Mouse (Mus musculus) neural tube, embryonic 15.5 days (tissue): Measurements from ENCODE around the gene Defb19. TPM values are rescaled to one million over a fixed set of nuclear protein-coding genes. Genes with fewer than 3 reads are reported as not detected.
A peak's percentile ranks its signal among the peaks of the same experiment; 100 is the strongest.

Experiments
- ATAC-seq: fragments of 200-750 bp; cut with Nextera tagmentation; 2 replicates; pipeline ENCODE4 v1.8.0; 2017; ENCODE audit warnings: mild to moderate bottlenecking, moderate TSS enrichment, moderate library complexity; ENCODE audit not compliant: low FRiP score
- H3K27ac ChIP-seq: fragments of 300-500 bp; sonication (generic); replicated peaks from 2 replicates; pipeline ENCODE4 v1.5.1; 2015; ENCODE audit warnings: mild to moderate bottlenecking, inconsistent platforms
- H3K27me3 ChIP-seq: fragments of 300-500 bp; sonication (generic); replicated peaks from 2 replicates; pipeline ENCODE4 v1.6.1; 2015; ENCODE audit warnings: inconsistent platforms
- H3K36me3 ChIP-seq: fragments of 300-500 bp; sonication (generic); 2 replicates; pipeline ENCODE4 v1.6.1; 2015; ENCODE audit warnings: inconsistent platforms
- H3K4me1 ChIP-seq: fragments of 300-500 bp; sonication (generic); 2 replicates; pipeline ENCODE4 v1.6.1; 2015; ENCODE audit warnings: inconsistent platforms
- H3K4me2 ChIP-seq: fragments of 300-500 bp; sonication (generic); 2 replicates; pipeline ENCODE4 v1.6.1; 2015; ENCODE audit warnings: inconsistent platforms, mild to moderate bottlenecking, moderate library complexity
- H3K4me3 ChIP-seq: fragments of 300-500 bp; sonication (generic); replicated peaks from 2 replicates; pipeline ENCODE4 v1.5.1; 2015; ENCODE audit warnings: mild to moderate bottlenecking, inconsistent platforms
- H3K9ac ChIP-seq: fragments of 300-500 bp; sonication (generic); replicated peaks from 2 replicates; pipeline ENCODE4 v1.6.1; 2015; ENCODE audit warnings: mild to moderate bottlenecking, inconsistent platforms
- H3K9me3 ChIP-seq: fragments of 300-500 bp; sonication (generic); replicated peaks from 2 replicates; pipeline ENCODE4 v1.6.1; 2016; ENCODE audit warnings: inconsistent platforms
- WGBS: fragments of 180-500 bp; shearing (Covaris S2); methylation state at CpG from one replicate; pipeline ENCODE4 v1.1.7; 2015; ENCODE audit warnings: mixed read lengths; 5-methylcytosine and 5-hydroxymethylcytosine counted together
- polyA plus RNA-seq: library from polyadenylated mRNA; unstranded; fragments of >200 nt; fragmentation: Nextera tagmentation; extraction: Ambion mirVana; gene quantifications from 2 replicates; pipeline ENCODE4 v1.2.1, GENCODE M21; 2015

Gene Defb19
- polyA plus RNA-seq, 1 experiment from 2014 or later = not detected

GRCm38 (mm10) chr2:152573484-152573883, 6.6 kb downstream of the Defb19 start:
- no peak for ATAC-seq
- Histone ChIP-seq H3K27me3 (no peaks in the 10 kb centered on the region), H3K4me1 (no peaks in the 10 kb centered on the region), H3K4me2 (no peak overlapping the region), H3K9ac (no peak overlapping the region), H3K27ac (no peak overlapping the region), H3K9me3 (no peaks in the 10 kb centered on the region), H3K4me3 (no peak overlapping the region), H3K36me3 (no peaks in the 10 kb centered on the region)
- WGBS = 93% methylated on average over 8 of the region's 8 CpGs

- H3K27me3 ChIP-seq = no peaks in the 10 kb centered on the region
- WGBS = 67% methylated on average over 11 of the region's 11 CpGs
Observed at GRCm38 (mm10) chr2:152572114-152572794, 7.9 kb downstream of the Defb19 start, which contains the start of gene Defb21. TSS of gene Defb21 (plus strand) at chr2:152572744.

GRCm38 (mm10) chr2:152570313-152570712, 9.8 kb downstream of the Defb19 start:
- Histone ChIP-seq H3K4me1 (no peaks in the 10 kb centered on the region), H3K4me2 (no peak overlapping the region), H3K27me3 (no peaks in the 10 kb centered on the region), H3K36me3 (no peaks in the 10 kb centered on the region), H3K9ac (no peak overlapping the region), H3K9me3 (no peaks in the 10 kb centered on the region), H3K4me3 (no peak overlapping the region), H3K27ac (no peak overlapping the region)
- ATAC-seq = no peak
- WGBS = 76% methylated on average over 6 of the region's 6 CpGs

More at GRCm38 (mm10) chr2:152572114-152572794, 7.9 kb downstream of the Defb19 start, which contains the start of gene Defb21:
- Histone ChIP-seq H3K36me3 (no peaks in the 10 kb centered on the region), H3K4me1 (no peaks in the 10 kb centered on the region), H3K4me2 (no peak within 1 kb of the TSS), H3K4me3 (no peak within 1 kb of the TSS), H3K9me3 (no peaks in the 10 kb centered on the region), H3K27ac (no peak within 1 kb of the TSS), H3K9ac (no peak within 1 kb of the TSS)
- no peak for ATAC-seq

GRCm38 (mm10) chr2:152569881-152570280, 10.2 kb downstream of the Defb19 start:
- Histone ChIP-seq H3K27me3 (no peaks in the 10 kb centered on the region), H3K4me3 (no peak overlapping the region), H3K27ac (no peak overlapping the region), H3K9ac (no peak overlapping the region), H3K4me1 (no peaks in the 10 kb centered on the region), H3K9me3 (no peaks in the 10 kb centered on the region), H3K36me3 (no peaks in the 10 kb centered on the region), H3K4me2 (no peak overlapping the region)
- no peak for ATAC-seq
- WGBS = 77% methylated on average over 4 of the region's 4 CpGs

- no peak for ATAC-seq
- Histone ChIP-seq H3K27me3 (no peaks in the 10 kb centered on the region), H3K4me1 (no peaks in the 10 kb centered on the region), H3K4me3 (no peak within 1 kb of the TSS), H3K27ac (no peak within 1 kb of the TSS), H3K36me3 (no peaks in the 10 kb centered on the region), H3K9ac (no peak within 1 kb of the TSS), H3K9me3 (no peaks in the 10 kb centered on the region), H3K4me2 (no peak within 1 kb of the TSS)
- WGBS = 87% methylated on average over 5 of the region's 5 CpGs
Observed at GRCm38 (mm10) chr2:152569038-152569437, 11.1 kb downstream of the Defb19 start, which contains the start of gene Gm17416. TSS of gene Gm17416 (plus strand) at chr2:152569338.

GRCm38 (mm10) chr2:152556655-152557054, 23.5 kb downstream of the Defb19 start:
- Histone ChIP-seq H3K9ac (no peak overlapping the region), H3K27ac (no peak overlapping the region), H3K27me3 (no peaks in the 10 kb centered on the region), H3K4me3 (no peak overlapping the region), H3K4me1 (peaks cover 7% of the 10 kb centered on the region; the same call in 1 of the 2 replicates), H3K36me3 (no peaks in the 10 kb centered on the region), H3K4me2 (no peak overlapping the region), H3K9me3 (no peaks in the 10 kb centered on the region)
- WGBS = 91% methylated on average over 7 of the region's 7 CpGs
- ATAC-seq = no peak

- H3K9ac ChIP-seq = no peak overlapping the region
- no peak overlapping the region for H3K4me3 ChIP-seq
- peak overlapping the region; percentile 47 for H3K4me2 ChIP-seq
- no peaks in the 10 kb centered on the region for H3K36me3 ChIP-seq
- no peaks in the 10 kb centered on the region for H3K27me3 ChIP-seq
- no peak for ATAC-seq
- H3K27ac ChIP-seq = no peak overlapping the region
- H3K9me3 ChIP-seq = no peaks in the 10 kb centered on the region
- H3K4me1 ChIP-seq = peaks cover 7% of the 10 kb centered on the region; the same call in 1 of the 2 replicates
- WGBS = 13% methylated on average over 16 of the region's 16 CpGs
Observed at GRCm38 (mm10) chr2:152553774-152554423, 26.2 kb downstream of the Defb19 start.

- Histone ChIP-seq H3K9me3 (no peaks in the 10 kb centered on the region), H3K4me1 (no peaks in the 10 kb centered on the region), H3K36me3 (no peaks in the 10 kb centered on the region), H3K4me3 (no peak overlapping the region), H3K27me3 (no peaks in the 10 kb centered on the region), H3K9ac (no peak overlapping the region), H3K27ac (no peak overlapping the region), H3K4me2 (no peak overlapping the region)
- ATAC-seq = no peak
- 74% methylated on average over 5 of the region's 5 CpGs for WGBS
Observed at GRCm38 (mm10) chr2:152548124-152548523, 32.0 kb downstream of the Defb19 start.

GRCm38 (mm10) chr2:152544691-152545090, 35.4 kb downstream of the Defb19 start:
- Histone ChIP-seq H3K27me3 (no peaks in the 10 kb centered on the region), H3K9ac (no peak overlapping the region), H3K9me3 (no peaks in the 10 kb centered on the region), H3K4me2 (no peak overlapping the region), H3K36me3 (no peaks in the 10 kb centered on the region), H3K4me3 (no peak overlapping the region), H3K27ac (no peak overlapping the region), H3K4me1 (no peaks in the 10 kb centered on the region)
- 21% methylated on average over 4 of the region's 4 CpGs for WGBS
- no peak for ATAC-seq

GRCm38 (mm10) chr2:152543478-152543877, 36.6 kb downstream of the Defb19 start:
- H3K36me3 ChIP-seq = no peaks in the 10 kb centered on the region
- no peak overlapping the region for H3K4me3 ChIP-seq
- H3K9me3 ChIP-seq = no peaks in the 10 kb centered on the region
- no peak overlapping the region for H3K9ac ChIP-seq
- WGBS = 62% methylated on average over 4 of the region's 4 CpGs
- H3K4me2 ChIP-seq = no peak overlapping the region
- H3K27ac ChIP-seq = no peak overlapping the region
- no peaks in the 10 kb centered on the region for H3K4me1 ChIP-seq
- H3K27me3 ChIP-seq = no peaks in the 10 kb centered on the region
- ATAC-seq = no peak

GRCm38 (mm10) chr2:152542897-152543296, 37.2 kb downstream of the Defb19 start:
- no peak overlapping the region for H3K9ac ChIP-seq
- no peak for ATAC-seq
- H3K4me1 ChIP-seq = no peaks in the 10 kb centered on the region
- no peak overlapping the region for H3K4me2 ChIP-seq
- H3K9me3 ChIP-seq = no peaks in the 10 kb centered on the region
- H3K36me3 ChIP-seq = no peaks in the 10 kb centered on the region
- 75% methylated on average over 2 of the region's 2 CpGs for WGBS
- H3K27me3 ChIP-seq = no peaks in the 10 kb centered on the region
- no peak overlapping the region for H3K4me3 ChIP-seq
- H3K27ac ChIP-seq = no peak overlapping the region

- H3K9me3 ChIP-seq = no peaks in the 10 kb centered on the region
- H3K4me3 ChIP-seq = no peak overlapping the region
- ATAC-seq = no peak
- H3K9ac ChIP-seq = no peak overlapping the region
- H3K4me2 ChIP-seq = no peak overlapping the region
- 89% methylated on average over 9 of the region's 9 CpGs for WGBS
- H3K4me1 ChIP-seq = no peaks in the 10 kb centered on the region
- H3K27me3 ChIP-seq = no peaks in the 10 kb centered on the region
- H3K27ac ChIP-seq = no peak overlapping the region
- no peaks in the 10 kb centered on the region for H3K36me3 ChIP-seq
Observed at GRCm38 (mm10) chr2:152541979-152542378, 38.1 kb downstream of the Defb19 start.
